Mouse (Mus musculus) forebrain, embryonic 12.5 days (tissue): ENCODE results near the gene Srm. TPM values are rescaled to one million over a fixed set of nuclear protein-coding genes. Genes with fewer than 3 reads are reported as not detected.

ENCODE experiments used
- ATAC-seq: fragments of 200-750 bp; cut with Nextera tagmentation; 2 replicates; pipeline ENCODE4 v1.8.0; 2017; ENCODE audit warnings: moderate TSS enrichment; ENCODE audit not compliant: low FRiP score
- H3K27ac ChIP-seq: fragments of 300-500 bp; sonication (generic); 2 replicates; pipeline ENCODE4 v1.5.1; 2016; ENCODE audit warnings: mild to moderate bottlenecking
- H3K27me3 ChIP-seq: fragments of 300-500 bp; sonication (generic); 2 replicates; pipeline ENCODE4 v1.6.1; 2016; ENCODE audit warnings: mild to moderate bottlenecking
- H3K36me3 ChIP-seq: fragments of 300-500 bp; sonication (generic); replicated peaks from 2 replicates; pipeline ENCODE4 v1.6.1; 2016; ENCODE audit warnings: mild to moderate bottlenecking
- H3K4me1 ChIP-seq: fragments of 300-500 bp; sonication (generic); 2 replicates; pipeline ENCODE4 v1.6.1; 2016
- H3K4me2 ChIP-seq: fragments of 300-500 bp; sonication (generic); 2 replicates; pipeline ENCODE4 v1.6.1; 2016; ENCODE audit warnings: mild to moderate bottlenecking, moderate library complexity
- H3K4me3 ChIP-seq: fragments of 300-500 bp; sonication (generic); replicated peaks from 2 replicates; pipeline ENCODE4 v1.5.1; 2016; ENCODE audit warnings: mild to moderate bottlenecking
- H3K9ac ChIP-seq: fragments of 300-500 bp; sonication (generic); 2 replicates; pipeline ENCODE4 v1.6.1; 2016; ENCODE audit warnings: mild to moderate bottlenecking
- H3K9me3 ChIP-seq: fragments of 300-500 bp; sonication (generic); 2 replicates; pipeline ENCODE4 v1.6.1; 2016
- WGBS: fragments of 180-500 bp; shearing (Covaris S2); methylation state at CpG from one replicate; pipeline ENCODE4 v1.1.7; 2016; 5-methylcytosine and 5-hydroxymethylcytosine counted together
- polyA plus RNA-seq: library from polyadenylated mRNA; unstranded; fragments of >200 nt; fragmentation: Nextera tagmentation; extraction: Ambion mirVana; gene quantifications from 2 replicates; pipeline ENCODE4 v1.2.1, GENCODE M21; 2016

Gene Srm
- polyA plus RNA-seq, 1 experiment from 2014 or later: 166 TPM

DNA sequence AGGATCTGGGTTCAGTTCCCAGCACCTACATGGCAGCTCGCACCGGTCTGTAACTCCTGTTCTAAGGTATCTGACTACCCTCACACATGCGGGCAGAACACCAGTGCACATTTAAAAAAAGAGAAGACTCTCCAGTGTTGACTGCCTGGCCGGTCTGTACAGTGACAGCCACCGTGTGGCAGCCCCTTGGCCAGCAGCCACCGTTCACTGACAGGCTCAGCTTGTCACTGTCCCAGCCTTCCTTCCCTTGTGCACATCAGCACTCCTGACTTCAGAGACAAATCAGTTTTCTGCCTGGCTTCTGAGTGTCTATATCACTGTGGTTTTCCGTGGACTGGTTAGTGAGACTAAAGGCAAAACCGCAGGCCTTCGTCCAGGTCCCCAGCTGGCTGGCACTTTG lies 2.5 kb upstream of the Srm start:
- Histone ChIP-seq H3K4me2 (no peak overlapping the region), H3K36me3 (peaks cover 10% of the 10 kb centered on the region), H3K9ac (no peak overlapping the region), H3K27ac (no peak overlapping the region), H3K27me3 (no peaks in the 10 kb centered on the region), H3K4me1 (peaks cover 22% of the 10 kb centered on the region), H3K9me3 (no peaks in the 10 kb centered on the region), H3K4me3 (no peak overlapping the region)
- 85% methylated on average over 9 of the region's 9 CpGs for WGBS
- ATAC-seq: no peak

DNA sequence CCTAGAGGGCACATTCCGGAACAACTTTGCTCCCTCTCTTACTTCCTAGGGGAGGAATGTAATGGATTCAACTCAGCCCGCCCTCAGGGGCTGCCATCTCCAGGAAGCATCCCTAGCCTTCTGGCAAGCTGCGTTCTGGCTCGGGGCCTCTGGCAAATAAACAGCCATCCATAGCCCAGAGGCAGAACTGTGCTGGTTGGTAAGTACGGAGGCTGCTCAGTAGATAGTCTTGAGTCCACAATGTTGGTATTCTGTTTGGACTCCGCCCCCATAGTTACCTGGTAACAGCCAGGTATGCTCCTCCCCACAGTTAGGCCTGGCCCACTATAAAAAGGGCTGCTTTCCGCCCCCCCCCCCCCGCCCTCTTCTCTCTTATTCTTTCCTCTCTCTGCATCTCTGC lies 1.7 kb upstream of the Srm start:
- no peaks in the 10 kb centered on the region for H3K9me3 ChIP-seq
- 67% methylated on average over 8 of the region's 8 CpGs for WGBS
- no peaks in the 10 kb centered on the region for H3K27me3 ChIP-seq
- H3K4me1 ChIP-seq: peaks cover 22% of the 10 kb centered on the region
- H3K27ac ChIP-seq: no peak overlapping the region
- H3K4me2 ChIP-seq: no peak overlapping the region
- peaks cover 18% of the 10 kb centered on the region for H3K36me3 ChIP-seq
- no peak overlapping the region for H3K9ac ChIP-seq
- ATAC-seq: no peak
- no peak overlapping the region for H3K4me3 ChIP-seq

DNA sequence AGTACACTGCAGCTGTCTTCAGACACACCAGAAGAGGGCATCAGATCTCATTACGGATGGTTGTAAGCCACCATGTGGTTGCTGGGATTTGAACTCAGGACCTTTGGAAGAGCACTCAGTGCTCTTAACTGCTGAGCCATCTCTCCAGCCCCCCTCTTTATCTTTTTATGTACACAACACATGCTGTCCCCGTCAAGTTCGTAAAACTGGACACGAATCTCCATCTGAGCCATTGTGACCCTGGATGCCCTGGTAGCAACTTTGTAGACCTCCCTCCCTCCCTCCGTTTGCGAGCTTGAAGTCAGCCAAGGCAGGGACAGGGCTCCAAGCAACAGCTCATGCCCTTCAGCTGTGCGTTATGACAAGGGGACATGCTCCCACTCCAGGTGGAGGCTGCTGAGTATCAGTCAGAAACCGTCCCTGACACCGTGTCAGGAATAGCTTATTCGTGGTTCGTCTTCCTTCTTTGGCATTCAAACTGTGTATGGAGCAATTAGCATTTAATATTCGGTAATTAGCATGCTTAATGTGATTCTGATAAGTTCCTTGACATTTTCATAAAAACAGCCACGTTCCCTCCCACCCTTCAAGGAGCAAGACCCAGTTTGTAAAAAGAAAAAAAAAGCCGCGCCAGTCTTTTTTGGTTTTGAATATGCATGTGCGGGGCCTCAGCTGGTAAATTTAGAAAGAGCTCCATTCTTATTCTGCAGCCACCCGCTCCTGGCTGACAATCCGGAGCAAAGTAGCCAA lies 707 bp upstream of the Srm start:
- H3K4me3 ChIP-seq: peak overlapping the region; percentile 88
- peaks cover 28% of the 10 kb centered on the region for H3K36me3 ChIP-seq
- peaks cover 27% of the 10 kb centered on the region for H3K4me1 ChIP-seq
- H3K9ac ChIP-seq: peak overlapping the region; percentile 55
- peak overlapping the region; percentile 94 for H3K4me2 ChIP-seq
- H3K27ac ChIP-seq: peak overlapping the region; percentile 75
- ATAC-seq: peak; percentile 18; the same call in 1 of the 2 replicates
- WGBS: 8% methylated on average over 18 of the region's 18 CpGs
- no peaks in the 10 kb centered on the region for H3K9me3 ChIP-seq
- no peaks in the 10 kb centered on the region for H3K27me3 ChIP-seq

DNA sequence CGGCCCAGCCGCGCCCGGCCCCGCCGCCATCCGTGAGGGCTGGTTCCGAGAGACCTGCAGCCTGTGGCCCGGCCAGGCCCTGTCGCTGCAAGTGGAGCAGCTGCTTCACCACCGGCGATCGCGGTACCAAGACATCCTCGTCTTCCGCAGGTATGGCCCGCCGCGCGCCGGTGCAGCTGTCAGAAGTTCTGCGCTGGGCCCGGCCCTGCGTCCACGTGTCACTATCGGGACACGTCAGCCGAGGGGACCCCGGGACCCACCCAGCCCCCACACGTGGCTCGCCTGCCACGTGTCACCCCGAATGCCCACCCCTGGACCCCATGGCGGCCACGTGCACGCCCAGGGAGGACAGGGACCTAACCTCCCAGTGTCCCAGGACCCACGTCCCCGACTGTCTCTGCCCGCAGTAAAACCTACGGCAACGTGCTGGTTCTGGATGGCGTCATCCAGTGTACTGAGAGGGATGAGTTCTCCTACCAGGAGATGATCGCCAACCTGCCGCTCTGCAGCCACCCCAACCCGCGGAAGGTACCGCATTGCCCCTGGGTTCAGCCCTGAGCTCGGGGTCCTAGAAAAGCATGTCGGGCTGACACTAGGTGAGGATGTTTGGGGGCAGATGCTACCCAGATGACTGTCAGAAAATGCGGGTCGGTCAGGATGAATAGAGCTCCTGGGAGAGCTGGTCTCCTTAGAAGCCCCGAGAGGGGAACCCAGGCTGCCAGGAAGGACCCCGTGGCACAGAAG lies 506 bp downstream of the Srm start:
- Histone ChIP-seq H3K4me2 (peak overlapping the region; percentile 94), H3K4me1 (peaks cover 32% of the 10 kb centered on the region), H3K9me3 (no peaks in the 10 kb centered on the region), H3K4me3 (peak overlapping the region; percentile 88), H3K27ac (peak overlapping the region; percentile 51; the same call in 1 of the 2 replicates), H3K36me3 (peaks cover 39% of the 10 kb centered on the region), H3K9ac (peak overlapping the region; percentile 82), H3K27me3 (no peaks in the 10 kb centered on the region)
- no peak; the same call in 1 of the 2 replicates for ATAC-seq
- under 1% methylated on average over 53 of the region's 53 CpGs for WGBS

DNA sequence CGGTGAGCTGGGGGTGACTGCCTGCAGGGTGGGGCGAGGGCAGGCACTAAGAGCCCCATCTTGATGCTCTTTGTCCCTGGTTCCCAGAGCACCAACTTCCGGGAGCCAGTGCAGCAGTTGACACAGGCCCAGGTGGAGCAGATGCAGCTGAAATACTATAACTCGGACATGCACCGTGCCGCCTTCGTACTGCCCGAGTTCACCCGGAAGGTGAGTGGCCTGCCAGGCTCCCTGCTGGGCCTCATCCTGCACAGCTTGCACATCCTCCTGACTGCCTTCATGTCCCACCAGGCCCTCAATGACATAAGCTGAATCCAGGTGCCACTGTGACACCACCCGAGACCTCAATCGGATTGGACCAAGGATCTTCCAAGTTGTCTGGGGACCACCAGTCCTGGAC lies 2.7 kb downstream of the Srm start:
- 93% methylated on average over 11 of the region's 11 CpGs for WGBS

DNA sequence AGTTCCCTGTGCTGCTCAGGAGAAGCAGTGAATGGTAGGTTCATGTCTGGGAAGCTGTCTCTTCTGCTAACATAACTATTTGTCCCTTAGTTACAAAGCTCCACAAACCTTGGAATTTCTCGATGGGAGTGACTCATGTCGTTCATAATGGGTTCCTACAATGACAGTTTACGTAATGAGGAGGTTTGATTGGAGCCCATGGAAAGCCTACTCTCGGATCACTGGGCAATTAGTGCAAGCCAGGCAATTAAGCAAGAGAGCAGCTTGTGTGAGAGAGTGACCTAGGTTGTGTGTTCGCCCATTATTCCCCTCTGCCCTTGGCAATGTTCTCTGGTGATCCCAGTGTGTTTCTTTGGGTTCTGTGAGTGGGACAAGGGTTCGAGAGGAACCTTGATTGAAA lies 4.6 kb downstream of the Srm start:
- Histone ChIP-seq H3K36me3 (peaks cover 63% of the 10 kb centered on the region), H3K27me3 (no peaks in the 10 kb centered on the region), H3K4me2 (no peak overlapping the region; the same call in 1 of the 2 replicates), H3K27ac (0 out of 2 replicates have a peak overlapping the region, but pooled peaks have one; percentile 42), H3K4me3 (no peak overlapping the region), H3K9me3 (no peaks in the 10 kb centered on the region), H3K9ac (no peak overlapping the region), H3K4me1 (peaks cover 28% of the 10 kb centered on the region)
- WGBS: 53% methylated on average over 6 of the region's 6 CpGs
- no peak for ATAC-seq

More for the DNA sequence above, 2.7 kb downstream of the Srm start:
- Histone ChIP-seq H3K9ac (no peak overlapping the region), H3K4me3 (no peak overlapping the region), H3K27ac (no peak overlapping the region), H3K36me3 (peaks cover 58% of the 10 kb centered on the region), H3K4me1 (peaks cover 32% of the 10 kb centered on the region), H3K9me3 (no peaks in the 10 kb centered on the region), H3K27me3 (no peaks in the 10 kb centered on the region), H3K4me2 (no peak overlapping the region)
- ATAC-seq: no peak

DNA sequence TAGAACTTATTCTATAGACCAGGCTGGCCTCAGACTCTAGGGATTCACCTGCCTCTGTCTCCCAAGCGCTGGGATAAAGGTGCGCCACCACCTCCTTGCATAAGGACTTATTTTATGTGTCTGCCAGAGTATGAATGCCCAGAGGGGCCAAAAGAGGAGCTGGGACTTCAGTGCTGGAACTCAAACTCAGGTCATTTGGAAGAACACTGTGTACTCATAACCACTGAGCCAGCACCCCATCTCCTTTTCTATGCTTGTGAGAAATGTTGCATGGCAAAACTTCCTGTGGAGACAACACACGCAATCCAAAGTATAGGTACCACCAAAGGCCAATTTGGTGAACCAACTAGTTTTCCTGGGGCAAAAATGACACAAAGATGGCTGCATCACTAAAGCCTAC lies 5.4 kb downstream of the Srm start:
- peaks cover 63% of the 10 kb centered on the region for H3K36me3 ChIP-seq
- H3K27ac ChIP-seq: no peak overlapping the region
- H3K9ac ChIP-seq: no peak overlapping the region
- no peak overlapping the region for H3K4me2 ChIP-seq
- H3K4me1 ChIP-seq: peaks cover 28% of the 10 kb centered on the region
- 98% methylated on average over 3 of the region's 3 CpGs for WGBS
- H3K4me3 ChIP-seq: no peak overlapping the region
- H3K9me3 ChIP-seq: no peaks in the 10 kb centered on the region
- ATAC-seq: no peak
- H3K27me3 ChIP-seq: no peaks in the 10 kb centered on the region

DNA sequence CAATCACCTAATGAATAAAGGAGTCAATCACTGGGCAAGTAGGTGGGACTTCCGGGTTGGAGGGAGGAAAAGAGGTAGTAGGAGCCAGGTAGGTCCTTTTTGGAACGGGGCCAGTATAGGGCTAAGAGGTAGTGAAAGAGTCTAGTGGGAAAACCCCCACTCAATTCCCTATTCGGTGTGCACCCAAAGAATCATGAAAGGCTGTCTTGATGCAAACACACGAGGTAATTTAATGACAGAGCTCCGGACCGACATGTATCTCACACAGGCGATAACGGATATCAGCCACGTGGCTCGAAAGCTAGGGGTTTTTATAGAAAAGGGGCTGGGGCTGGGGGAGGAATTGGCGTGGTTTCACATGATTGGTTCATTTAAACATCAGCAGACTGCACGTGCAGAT lies 7.5 kb downstream of the Srm start:
- Histone ChIP-seq H3K9ac (no peak overlapping the region), H3K27ac (no peak overlapping the region), H3K9me3 (no peaks in the 10 kb centered on the region), H3K4me2 (no peak overlapping the region), H3K27me3 (no peaks in the 10 kb centered on the region), H3K4me3 (no peak overlapping the region), H3K4me1 (peaks cover 11% of the 10 kb centered on the region; the same call in 1 of the 2 replicates), H3K36me3 (peaks cover 52% of the 10 kb centered on the region)
- WGBS: 97% methylated on average over 12 of the region's 12 CpGs
- ATAC-seq: no peak

DNA sequence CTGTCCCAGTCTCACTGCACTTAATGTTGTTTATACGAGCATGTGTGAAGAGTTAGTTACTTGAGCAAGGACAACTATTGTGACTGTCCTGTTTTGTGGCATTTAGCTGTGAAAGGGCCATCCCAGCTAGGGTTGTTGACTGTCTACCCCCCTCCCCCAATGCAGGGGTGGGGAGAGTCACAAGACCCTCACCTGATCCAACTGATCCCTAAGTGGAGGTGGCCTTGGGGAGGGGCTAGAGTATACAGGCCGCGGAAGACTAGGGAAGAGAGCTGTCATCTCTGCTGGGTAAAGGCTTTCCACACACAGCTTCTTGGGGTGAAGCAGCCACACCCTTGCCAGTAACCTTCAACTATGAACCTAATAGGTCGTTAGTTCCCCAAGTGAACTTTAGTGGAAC lies 9.0 kb downstream of the Srm start:
- H3K4me1 ChIP-seq: 0 out of 2 replicates have a peak, but pooled peaks cover 6% of the 10 kb centered on the region
- H3K9me3 ChIP-seq: no peaks in the 10 kb centered on the region
- H3K27me3 ChIP-seq: no peaks in the 10 kb centered on the region
- no peak for ATAC-seq
- H3K9ac ChIP-seq: no peak overlapping the region
- WGBS: 90% methylated on average over 4 of the region's 4 CpGs
- H3K36me3 ChIP-seq: peaks cover 37% of the 10 kb centered on the region
- H3K27ac ChIP-seq: no peak overlapping the region
- H3K4me2 ChIP-seq: no peak overlapping the region
- no peak overlapping the region for H3K4me3 ChIP-seq

DNA sequence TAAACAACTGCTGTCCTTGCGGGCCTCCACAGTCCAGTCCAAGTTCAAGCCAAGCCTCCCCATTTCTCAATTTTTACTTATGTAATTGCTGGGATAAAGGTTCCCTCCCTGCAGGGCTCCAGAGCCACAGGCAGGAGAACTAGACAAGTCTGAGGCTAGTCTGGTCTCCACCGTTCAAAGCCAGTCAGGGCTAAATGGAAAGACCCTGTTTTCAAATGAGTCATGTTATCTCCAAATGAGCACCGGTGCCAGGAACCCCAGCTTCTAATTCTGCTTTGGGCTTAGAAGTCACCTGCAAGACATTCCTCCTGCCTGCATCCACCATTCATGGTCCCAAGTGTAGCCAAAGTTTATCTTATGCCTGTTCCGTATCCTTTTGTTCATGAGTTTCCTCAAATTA lies 10.6 kb downstream of the Srm start:
- Histone ChIP-seq H3K9ac (no peak overlapping the region), H3K4me1 (no peaks in the 10 kb centered on the region), H3K27ac (no peak overlapping the region), H3K9me3 (no peaks in the 10 kb centered on the region), H3K4me3 (no peak overlapping the region), H3K4me2 (no peak overlapping the region), H3K27me3 (no peaks in the 10 kb centered on the region), H3K36me3 (peaks cover 23% of the 10 kb centered on the region)
- 90% methylated on average over 4 of the region's 4 CpGs for WGBS
- no peak for ATAC-seq

DNA sequence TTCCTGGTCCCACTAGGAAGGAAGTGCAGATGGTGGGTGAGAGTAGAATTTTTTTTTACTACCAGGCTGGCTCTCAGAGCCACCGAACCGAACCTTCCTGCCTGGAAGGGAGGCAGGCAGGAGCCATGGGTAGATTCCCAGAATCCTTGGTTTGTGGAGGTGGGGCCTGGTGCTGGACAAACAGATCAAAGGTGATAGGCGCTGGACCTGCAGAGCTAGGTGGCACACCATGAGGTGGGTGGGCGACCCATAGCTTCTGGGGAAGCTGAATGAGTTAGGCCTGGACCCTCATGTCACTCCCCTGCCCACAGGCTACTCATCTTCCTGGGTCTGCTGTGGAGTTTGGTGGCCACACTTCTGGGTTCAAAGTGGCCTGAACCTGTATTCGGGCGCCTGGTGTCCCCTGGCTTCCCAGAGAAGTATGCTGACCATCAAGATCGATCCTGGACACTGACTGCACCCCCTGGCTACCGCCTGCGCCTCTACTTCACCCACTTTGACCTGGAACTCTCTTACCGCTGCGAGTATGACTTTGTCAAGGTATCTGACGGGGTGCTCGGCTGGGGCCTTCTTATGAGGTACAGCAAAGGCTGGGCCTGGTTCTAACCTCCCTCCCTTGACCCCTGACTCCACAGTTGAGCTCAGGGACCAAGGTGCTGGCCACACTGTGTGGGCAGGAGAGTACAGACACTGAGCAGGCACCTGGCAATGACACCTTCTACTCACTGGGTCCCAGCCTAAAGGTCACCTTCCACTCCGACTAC lies 11.2 kb downstream of the Srm start, which contains the start of gene Masp2:
Masp2 (plus strand) TSS at position 198 of the 764 bp plus-strand sequence.
- WGBS: 90% methylated on average over 14 of the region's 14 CpGs
- Histone ChIP-seq H3K9me3 (no peaks in the 10 kb centered on the region), H3K9ac (no peak within 1 kb of the TSS), H3K27ac (no peak within 1 kb of the TSS), H3K4me1 (no peaks in the 10 kb centered on the region), H3K27me3 (no peaks in the 10 kb centered on the region), H3K36me3 (peaks cover 18% of the 10 kb centered on the region), H3K4me2 (no peak within 1 kb of the TSS), H3K4me3 (no peak within 1 kb of the TSS)
- no peak for ATAC-seq
